Mouse (Mus musculus) heart, adult 8-10 months (tissue): ENCODE results near the gene Kpna7. TPM values are rescaled to one million over a fixed set of nuclear protein-coding genes. Genes with fewer than 3 reads are reported as not detected.
"Not testable (repeated sequence)": the region's sequence is repeated elsewhere in the genome, so short reads cannot be mapped to it uniquely, and the experiment has no call there.

ENCODE experiments used
- DNase-seq: peaks from one replicate; pipeline ENCODE4 v3.0.0; 2022; ENCODE audit warnings: low spot score
- total RNA-seq, 4 experiments: library from RNA; stranded (reverse); gene quantifications; 2 replicates each; pipeline ENCODE4 v1.2.4; 2022

Gene Kpna7
- not detected for total RNA-seq

GRCm38 (mm10) chr5:145083632-145084451 is at the start of gene Kpna7, which contains the start of gene Arpc1a:
Gene Kpna7 (minus strand): TSS chr5:145084030.
Gene Arpc1a (plus strand): TSS chr5:145083830.
- DNase-seq = peak; percentile 88

DNA sequence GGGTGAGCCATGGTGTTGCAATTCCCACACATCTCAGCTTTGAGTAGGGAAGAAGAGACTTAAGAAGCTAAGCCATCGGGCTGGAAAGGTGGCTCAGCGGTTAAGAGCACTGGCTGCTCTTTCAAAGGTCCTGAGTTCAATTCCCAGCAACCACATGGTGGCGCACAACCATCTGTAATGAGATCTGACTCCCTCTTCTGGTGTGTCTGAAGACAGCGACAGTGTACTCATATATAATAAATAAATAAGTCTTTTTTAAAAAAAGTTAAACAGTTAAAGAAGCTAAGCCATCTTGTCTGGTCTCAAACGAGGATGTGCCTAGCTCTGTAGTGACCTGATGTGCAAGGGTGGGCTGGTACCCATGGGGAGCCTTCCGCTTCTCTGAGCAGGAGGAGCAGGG is 49.4 kb upstream of the Kpna7 start:
- not testable (repeated sequence) for DNase-seq

DNA sequence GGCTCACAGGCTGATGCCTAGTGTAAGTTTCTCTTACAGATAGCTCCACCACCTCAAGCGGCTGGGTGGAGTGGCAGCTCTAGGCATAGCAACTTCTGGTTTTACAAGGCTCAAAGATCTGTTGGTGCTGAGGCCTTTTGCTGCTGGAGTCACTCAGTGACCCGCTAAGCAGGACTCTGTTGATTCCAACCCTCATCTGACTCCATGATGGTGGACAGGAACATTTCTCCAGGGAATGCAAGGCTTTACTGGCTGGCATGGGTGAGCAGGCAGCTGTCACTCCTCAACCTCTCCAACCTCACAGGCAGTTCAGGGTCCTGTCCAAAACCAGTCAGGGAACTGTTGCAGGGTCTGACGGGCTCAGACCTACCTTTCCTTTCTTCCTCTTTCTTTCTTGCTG is 47.2 kb upstream of the Kpna7 start:
- DNase-seq = no peak

DNA sequence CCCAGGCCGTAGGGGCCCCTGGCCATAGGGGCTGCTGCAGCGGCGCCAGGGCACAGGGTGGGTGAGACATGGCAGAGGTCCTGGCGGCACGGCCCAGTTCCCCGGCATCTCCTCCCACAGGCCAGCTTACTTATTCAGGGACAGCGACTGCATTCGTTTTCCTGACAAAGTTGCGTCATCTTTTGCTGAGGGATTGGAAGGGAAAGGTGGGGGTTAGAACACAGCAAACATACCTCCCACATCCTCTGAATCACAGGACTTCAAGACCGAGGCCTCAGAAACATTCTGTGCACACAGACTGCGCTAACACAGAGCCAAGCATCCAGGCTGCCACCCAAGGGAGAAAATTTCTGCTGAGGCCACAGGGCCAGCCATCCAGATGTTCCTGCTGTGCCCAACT is 46.4 kb upstream of the Kpna7 start:
- DNase-seq = no peak

DNA sequence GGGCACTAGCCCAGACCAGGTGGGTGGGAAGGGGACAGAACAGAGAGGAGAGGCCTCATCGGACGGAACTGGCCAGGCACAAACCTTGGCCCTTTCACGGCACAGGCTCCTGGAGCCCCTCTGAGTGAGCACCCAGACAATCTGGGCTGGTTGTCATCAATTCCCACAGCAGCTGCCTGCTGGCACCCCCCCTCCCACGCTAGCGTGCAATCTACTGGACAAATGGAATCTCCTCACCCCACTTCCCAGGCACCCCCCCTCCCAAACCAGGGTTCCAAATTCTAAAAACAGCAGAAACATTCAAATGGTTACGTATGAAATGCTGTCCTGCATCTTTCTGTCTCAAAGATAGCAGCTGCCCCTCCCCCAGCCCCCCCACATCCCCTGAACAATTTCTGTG is 45.9 kb upstream of the Kpna7 start:
- DNase-seq = not testable (repeated sequence)

DNA sequence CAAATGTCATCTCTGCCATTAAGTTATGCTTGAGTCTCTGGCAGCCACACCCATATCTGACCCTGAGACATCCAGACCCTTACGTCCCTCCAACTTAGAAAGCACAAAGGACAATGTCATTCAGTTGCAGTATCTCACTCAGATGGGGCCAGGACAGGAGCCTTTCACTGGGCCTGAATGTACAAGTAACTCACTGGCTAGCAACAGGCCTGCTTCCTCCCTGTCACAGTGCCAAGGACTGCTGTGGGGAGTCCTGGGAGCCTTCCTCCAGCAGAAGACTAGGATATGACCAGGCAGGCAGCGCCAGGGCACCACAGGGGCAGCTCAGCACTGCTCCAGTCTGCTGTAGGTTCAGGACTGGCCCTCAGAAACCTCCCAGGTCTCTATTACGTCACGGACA is 45.3 kb upstream of the Kpna7 start:
- DNase-seq = peak; percentile 41

DNA sequence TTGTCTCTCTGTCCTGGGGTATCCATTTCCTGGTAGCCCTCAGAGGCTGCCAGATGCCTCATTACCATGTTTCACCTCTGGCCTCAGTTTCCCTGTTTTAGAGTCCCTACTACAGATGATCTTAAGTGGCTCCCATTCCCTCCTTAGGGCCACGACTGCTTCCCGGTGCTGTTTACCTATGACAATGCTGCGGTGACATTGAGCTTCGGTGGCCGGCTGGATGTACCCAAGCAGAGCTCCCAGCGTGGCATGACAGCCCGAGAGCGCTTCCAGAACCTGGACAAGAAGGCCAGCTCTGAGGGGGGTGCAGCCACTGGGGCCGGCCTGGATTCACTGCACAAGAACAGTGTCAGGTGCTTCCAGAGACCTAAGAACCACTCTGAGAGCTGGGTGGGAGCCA is 42.8 kb upstream of the Kpna7 start:
- DNase-seq = no peak

DNA sequence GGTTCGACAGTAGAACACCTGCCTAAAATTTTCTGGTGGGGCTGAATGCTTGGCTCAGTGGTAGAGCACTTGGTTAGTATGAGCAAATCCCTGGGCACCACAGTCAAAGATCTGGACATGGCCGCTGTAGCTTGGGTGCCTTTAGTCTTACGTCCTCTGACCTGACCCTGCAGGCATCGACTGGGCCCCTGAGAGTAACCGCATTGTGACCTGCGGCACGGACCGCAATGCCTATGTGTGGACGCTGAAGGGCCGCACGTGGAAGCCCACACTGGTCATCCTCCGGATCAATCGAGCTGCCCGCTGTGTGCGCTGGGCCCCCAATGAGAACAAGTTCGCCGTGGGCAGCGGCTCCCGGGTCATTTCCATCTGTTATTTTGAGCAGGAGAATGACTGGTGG is 39.6 kb upstream of the Kpna7 start:
- no peak for DNase-seq

- DNase-seq = no peak
These were observed 37.1 kb upstream of the Kpna7 start for GRCm38 (mm10) chr5:145120921-145121320.

DNA sequence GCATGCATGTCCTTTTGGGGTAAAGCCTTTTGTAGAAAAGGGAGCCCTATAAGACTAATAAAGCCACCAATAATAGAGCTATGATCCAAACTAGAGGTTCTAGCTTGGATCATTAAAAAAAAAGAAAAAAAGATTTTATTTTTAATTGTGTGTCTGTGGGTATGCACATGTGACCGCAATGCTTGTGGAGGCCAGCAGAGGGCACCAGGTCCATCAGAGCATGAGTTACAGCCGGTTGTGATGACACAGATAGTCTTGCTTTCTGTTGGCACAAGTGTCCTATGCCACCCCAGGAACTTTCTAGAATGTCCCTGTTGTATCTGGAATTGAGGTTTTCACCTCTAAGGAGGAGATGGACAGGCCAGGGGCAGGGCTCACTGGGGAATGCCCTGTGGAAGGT is 35.6 kb upstream of the Kpna7 start:
- DNase-seq = no peak

GRCm38 (mm10) chr5:145118461-145118860 is 34.6 kb upstream of the Kpna7 start:
- no peak for DNase-seq

DNA sequence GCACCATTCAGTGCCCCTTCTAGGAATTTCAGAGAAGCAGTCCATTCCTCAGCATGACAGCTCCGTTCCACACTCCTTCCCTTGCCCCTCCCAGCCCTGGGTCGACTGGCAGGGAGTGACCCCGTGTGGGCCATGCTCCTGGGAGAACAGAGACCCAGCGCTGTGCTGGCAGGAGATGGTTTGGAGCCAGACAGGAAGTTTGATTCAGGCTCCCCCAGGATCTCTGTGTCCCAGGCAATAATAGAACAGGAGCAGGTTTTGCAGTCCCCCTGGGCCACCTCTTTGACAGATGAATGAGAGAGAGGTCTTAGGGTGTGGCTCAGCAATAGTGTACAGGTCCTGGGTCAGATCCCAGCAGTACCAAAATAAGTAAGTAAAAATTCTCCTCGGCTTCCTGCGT is 34.2 kb upstream of the Kpna7 start:
- DNase-seq = no peak

DNA sequence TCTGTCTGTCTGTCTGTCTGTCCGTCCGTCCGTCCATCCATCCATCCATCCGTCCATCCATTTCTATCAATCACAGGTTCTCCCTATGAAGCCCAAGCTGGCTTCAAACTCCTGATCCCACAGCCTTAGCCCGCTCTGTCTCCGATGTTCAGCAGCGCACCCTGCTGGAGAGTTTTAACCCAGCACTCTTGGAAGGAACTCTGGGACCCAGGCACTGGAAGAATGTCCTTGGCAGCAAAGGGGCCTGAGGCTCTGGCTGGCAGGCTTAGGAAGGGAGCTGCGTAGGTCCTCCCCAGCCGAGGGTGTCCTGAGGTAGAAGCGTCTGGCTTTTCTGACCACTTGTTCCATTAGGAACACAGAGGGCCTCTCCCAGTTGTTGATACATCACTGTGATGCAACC is 33.1 kb upstream of the Kpna7 start:
- DNase-seq = peak; percentile 77

DNA sequence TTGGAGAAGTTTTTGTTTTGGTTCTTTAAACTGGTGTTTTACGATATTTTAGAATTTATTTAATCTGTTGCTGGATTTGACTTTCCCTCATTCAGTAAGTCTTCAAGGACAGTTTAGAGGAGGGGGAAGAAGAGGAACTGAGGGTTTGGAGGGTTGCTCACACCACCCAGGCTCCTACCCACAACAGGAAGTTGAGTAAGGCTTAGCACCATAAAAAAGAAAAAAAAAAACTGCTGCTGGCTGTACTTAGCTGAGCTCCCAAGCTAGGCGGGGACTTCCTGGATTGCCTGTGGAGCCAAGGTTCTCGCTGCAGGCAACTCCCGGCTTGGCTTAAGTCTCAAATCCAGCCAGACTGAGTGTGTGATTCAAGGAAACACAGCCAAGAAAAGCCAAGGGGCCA is 32.5 kb upstream of the Kpna7 start:
- DNase-seq = peak; percentile 83

GRCm38 (mm10) chr5:145115736-145116135 is 31.9 kb upstream of the Kpna7 start:
- no peak for DNase-seq

GRCm38 (mm10) chr5:145114606-145115473 is 31.0 kb upstream of the Kpna7 start:
- DNase-seq = peak; percentile 75

GRCm38 (mm10) chr5:145114071-145114605 is 30.3 kb upstream of the Kpna7 start, which contains the start of gene Arpc1b:
Gene Arpc1b (plus strand): TSS chr5:145114215.
- DNase-seq = peak; percentile 60

DNA sequence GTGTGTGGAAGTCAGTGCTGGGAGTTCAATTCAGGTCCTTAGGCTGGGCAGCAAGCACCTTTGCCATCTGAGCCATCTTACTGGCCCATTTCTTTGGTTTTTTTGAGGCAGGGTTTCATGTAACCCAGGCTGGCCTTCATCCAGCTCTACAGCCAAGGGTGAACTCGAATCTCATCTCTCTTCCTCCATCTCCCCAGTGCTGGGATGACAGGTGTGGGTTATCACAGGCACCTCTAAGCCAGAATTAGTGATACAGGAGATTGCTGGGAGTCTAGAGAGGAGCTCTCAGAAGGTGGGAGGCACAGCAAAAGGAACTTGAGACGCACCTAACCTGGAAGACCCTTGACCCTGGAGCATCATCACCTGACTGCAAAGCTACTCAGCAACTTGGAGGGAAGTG is 29.6 kb upstream of the Kpna7 start:
- DNase-seq = no peak

- DNase-seq = no peak
These were observed 28.7 kb upstream of the Kpna7 start for GRCm38 (mm10) chr5:145112566-145112965.

DNA sequence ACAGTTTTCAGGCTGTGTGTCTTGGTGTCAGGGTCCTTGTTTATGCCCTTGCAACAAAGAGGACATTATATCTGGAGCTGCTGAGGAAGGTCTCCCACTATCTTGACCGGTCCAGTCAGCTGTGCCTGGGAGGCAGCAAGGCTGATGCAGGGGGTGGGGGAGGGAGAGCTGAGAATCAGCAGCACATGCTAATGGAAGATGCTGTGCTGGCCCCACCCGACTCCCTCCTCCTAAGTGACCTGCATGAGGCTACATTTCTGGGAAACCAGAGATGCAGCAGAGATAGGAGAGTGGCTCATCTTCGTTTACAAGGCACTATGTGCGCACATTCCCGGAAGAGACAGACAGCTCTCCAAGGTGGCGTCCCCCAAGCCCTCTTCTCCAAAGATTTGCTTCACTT is 26.6 kb upstream of the Kpna7 start:
- DNase-seq = no peak

DNA sequence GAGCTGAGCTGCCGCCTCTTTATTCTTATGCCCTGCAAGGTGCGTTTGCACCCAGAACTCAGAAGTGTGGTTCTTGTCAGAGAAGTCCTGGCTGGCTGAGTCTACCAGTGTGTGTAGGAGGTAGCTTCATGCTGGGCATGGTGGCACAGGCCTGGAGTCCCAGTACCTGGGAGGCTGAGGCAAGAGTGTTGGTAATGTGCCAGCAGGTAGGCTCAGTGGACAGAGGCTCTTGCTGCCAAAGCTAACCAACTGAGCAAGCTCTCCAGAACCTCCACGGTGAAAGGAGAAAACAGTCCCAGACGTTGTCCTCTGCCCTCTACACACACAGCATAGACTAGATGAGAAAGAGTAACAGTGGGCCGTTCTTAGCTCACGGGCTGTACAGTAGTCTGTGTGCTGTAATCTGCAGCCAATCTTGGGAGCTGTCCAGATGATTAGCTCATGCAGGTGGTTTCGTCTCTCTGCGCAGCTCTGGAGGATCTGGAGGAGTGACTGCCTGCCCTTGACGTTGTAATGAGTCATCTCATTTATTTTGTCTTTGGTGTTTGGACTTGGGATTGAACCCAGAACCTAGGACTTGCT is 22.0 kb upstream of the Kpna7 start:
- no peak for DNase-seq

GRCm38 (mm10) chr5:145104328-145104727 is 20.5 kb upstream of the Kpna7 start:
- DNase-seq = no peak
